Comparison of ENCODE assay signal across 8 mouse cellular contexts in the genomic region with DNA sequence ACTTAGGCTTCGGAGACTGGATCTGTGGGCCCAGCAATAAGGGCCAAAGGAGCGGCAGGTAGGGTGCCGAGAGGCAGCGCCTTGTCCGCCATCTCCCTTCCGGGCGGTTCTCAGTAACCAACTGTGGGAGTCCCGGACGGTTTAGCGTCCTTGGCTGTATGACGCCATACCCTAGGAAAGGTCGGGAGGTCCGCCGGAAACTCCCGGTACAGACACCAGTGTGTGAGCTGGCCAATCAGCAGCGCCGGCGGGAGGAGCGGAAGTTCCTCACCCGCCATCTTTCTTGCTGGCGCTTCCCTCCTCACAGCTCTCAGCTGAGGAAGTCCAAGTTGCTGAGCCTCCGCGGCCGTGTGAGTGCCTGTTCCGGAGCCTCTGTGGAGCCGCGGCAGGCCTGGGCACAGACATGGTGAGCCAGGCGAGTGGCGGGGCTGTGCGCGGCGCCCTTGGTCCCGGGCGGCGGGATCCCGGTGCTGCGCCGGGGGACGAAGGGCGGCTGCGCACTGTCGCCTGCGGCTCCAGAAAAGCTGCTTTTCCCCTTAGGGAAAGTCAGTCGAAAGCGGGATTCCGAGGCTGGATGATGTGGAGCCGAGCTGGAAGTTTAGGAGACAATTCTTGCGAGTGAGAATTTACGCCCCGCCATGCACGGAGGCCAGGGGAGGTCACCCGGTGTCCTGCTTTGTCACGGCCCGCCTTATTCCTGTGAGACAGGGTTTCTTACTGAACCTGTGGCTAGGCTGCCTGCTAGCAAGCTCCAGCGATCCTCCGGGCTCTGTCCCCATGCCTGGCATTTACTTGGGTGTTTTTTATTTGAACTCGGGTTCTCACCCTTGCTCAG. TPM values are rescaled to one million over a fixed set of nuclear protein-coding genes. Genes with fewer than 3 reads are reported as not detected.
DNase-seq lines count a peak whose midpoint lies in the region; ATAC-seq and TF ChIP-seq lines count a peak whose summit lies in the region.

No protein-coding gene starts in this region.

- no peaks in the 10 kb centered on the region for H3K9me3 ChIP-seq in kidney, embryonic 14.5 days (ENCODE audit: control insufficient read depth, low read length)
- H3K9me3 ChIP-seq in limb, embryonic 15.5 days, result no peaks in the 10 kb centered on the region

- TF ChIP-seq CTCF in bone marrow macrophage, adult 2 months (IDR thresholded peaks at IDR 0.05; ENCODE audit: low read depth, low read length), result no peak
- no peak for TF ChIP-seq CTCF in embryonic fibroblast, embryonic 13.5 days (IDR thresholded peaks at IDR 0.05; ENCODE audit: borderline replicate concordance, insufficient read depth, low read length)

- peak overlapping the region; percentile 62 for H3K4me2 ChIP-seq in kidney, embryonic 14.5 days (replicated peaks; ENCODE audit: low read depth, low read length)
- H3K4me2 ChIP-seq in limb, embryonic 15.5 days, result peak overlapping the region; percentile 52

- WGBS in kidney, embryonic 14.5 days, result under 1% methylated on average over 57 of the region's 57 CpGs
- WGBS in limb, embryonic 15.5 days, result under 1% methylated on average over 54 of the region's 57 CpGs

- H3K4me1 ChIP-seq in bone marrow macrophage, adult 2 months (ENCODE audit: control insufficient read depth, insufficient read depth, low read length), result peaks cover 3% of the 10 kb centered on the region
- no peaks in the 10 kb centered on the region for H3K4me1 ChIP-seq in embryonic fibroblast, embryonic 13.5 days (ENCODE audit: control insufficient read depth, insufficient read depth, low read length)
- H3K4me1 ChIP-seq in kidney, embryonic 14.5 days (ENCODE audit: control insufficient read depth, insufficient read depth, low read length), result no peaks in the 10 kb centered on the region
- H3K4me1 ChIP-seq in limb, embryonic 15.5 days, result peaks cover 2% of the 10 kb centered on the region; the same call in 1 of the 2 replicates

- peak overlapping the region; percentile 78 for H3K4me3 ChIP-seq in bone marrow macrophage, adult 2 months (ENCODE audit: insufficient read depth, low read length)
- peak overlapping the region; percentile 65 for H3K4me3 ChIP-seq in embryonic fibroblast, embryonic 13.5 days (ENCODE audit: insufficient read depth, low read length)
- peak overlapping the region; percentile 72 for H3K4me3 ChIP-seq in kidney, embryonic 14.5 days (ENCODE audit: low read length)
- peak overlapping the region; percentile 72 for H3K4me3 ChIP-seq in limb, embryonic 15.5 days

- peak; percentile 94 for DNase-seq in A20 (ENCODE audit: low read depth, low spot score)
- DNase-seq in heart, adult 9 months (ENCODE audit: low spot score in 2 of 2), result peak; percentile 96 to 97
- peak; percentile 89 to 90 for DNase-seq in monocyte, adult 2 months (ENCODE audit: low read depth in 1 of 2, low spot score in 2 of 2)
- DNase-seq in spleen, postnatal 36 days (ENCODE audit: low spot score in 2 of 2), result peak; percentile 94 to 95

- no peaks in the 10 kb centered on the region for H3K27me3 ChIP-seq in kidney, embryonic 14.5 days (ENCODE audit: control insufficient read depth, insufficient read depth, low read length)
- H3K27me3 ChIP-seq in limb, embryonic 15.5 days, result no peaks in the 10 kb centered on the region

- no peaks in the 10 kb centered on the region; the same call in 1 of the 2 replicates for H3K36me3 ChIP-seq in kidney, embryonic 14.5 days (ENCODE audit: control insufficient read depth, insufficient read depth, low read length)
- H3K36me3 ChIP-seq in limb, embryonic 15.5 days, result peaks cover 4% of the 10 kb centered on the region; the same call in 1 of the 2 replicates

- H3K9ac ChIP-seq in kidney, embryonic 14.5 days (ENCODE audit: low read depth, low read length), result peak overlapping the region; percentile 88
- peak overlapping the region; percentile 81 for H3K9ac ChIP-seq in limb, embryonic 15.5 days

- no peak for TF ChIP-seq POLR2A in bone marrow macrophage, adult 2 months (IDR thresholded peaks at IDR 0.05; ENCODE audit: borderline replicate concordance, low read depth, low read length)
- peak; percentile 86 for TF ChIP-seq POLR2A in embryonic fibroblast, embryonic 13.5 days (IDR thresholded peaks at IDR 0.05; ENCODE audit: low read depth, low read length)

- peak overlapping the region; percentile 75 for H3K27ac ChIP-seq in bone marrow macrophage, adult 2 months (ENCODE audit: insufficient read depth, low read depth, low read length)
- peak overlapping the region; percentile 83 for H3K27ac ChIP-seq in embryonic fibroblast, embryonic 13.5 days (ENCODE audit: insufficient read depth, low read length)
- peak overlapping the region; percentile 98 for H3K27ac ChIP-seq in kidney, embryonic 14.5 days (ENCODE audit: low read depth, low read length)
- peak overlapping the region; percentile 99 for H3K27ac ChIP-seq in limb, embryonic 15.5 days

- peak; percentile 100 for ATAC-seq in kidney, embryonic 14.5 days (ENCODE audit: low FRiP score, low TSS enrichment)
- peak; percentile 99 for ATAC-seq in limb, embryonic 15.5 days (ENCODE audit: insufficient number of reproducible peaks, low FRiP score, low TSS enrichment, low read depth)

RNA-seq across cellular contexts. Expression of gene Zfp617, which starts 14.3 kb away (rescaled TPM):
- 14.4 and 17.5 TPM in 2 replicates for polyA plus RNA-seq in bone marrow macrophage, adult 2 months (2012; ENCODE audit: insufficient read depth, insufficient read length, missing spikeins)
- polyA plus RNA-seq in embryonic fibroblast, embryonic 13.5 days (2011; ENCODE audit: insufficient read length, low read depth, missing spikeins), result 25.2 and 26.4 TPM in 2 replicates
- 29.1 and 30.9 TPM in 2 replicates for polyA plus RNA-seq in kidney, embryonic 14.5 days (2014; fragmentation: Nextera tagmentation; extraction: Ambion mirVana)
- 19.8 and 21.1 TPM in 2 replicates for polyA plus RNA-seq in limb, embryonic 15.5 days (2015; fragmentation: Nextera tagmentation; extraction: Ambion mirVana)

RNA-seq across cellular contexts. Expression of gene Zfp882, which starts 14.4 kb away (rescaled TPM):
- polyA plus RNA-seq in bone marrow macrophage, adult 2 months (2012; ENCODE audit: insufficient read depth, insufficient read length, missing spikeins), result 1.1 and 1.2 TPM in 2 replicates
- 2.8 and 5.0 TPM in 2 replicates for polyA plus RNA-seq in embryonic fibroblast, embryonic 13.5 days (2011; ENCODE audit: insufficient read length, low read depth, missing spikeins)
- 4.8 and 10.5 TPM in 2 replicates for polyA plus RNA-seq in kidney, embryonic 14.5 days (2014; fragmentation: Nextera tagmentation; extraction: Ambion mirVana)
- 6.9 and 7.0 TPM in 2 replicates for polyA plus RNA-seq in limb, embryonic 15.5 days (2015; fragmentation: Nextera tagmentation; extraction: Ambion mirVana)

RNA-seq across cellular contexts. Expression of gene Zfp961, which starts 28.1 kb away (rescaled TPM):
- polyA plus RNA-seq in bone marrow macrophage, adult 2 months (2012; ENCODE audit: insufficient read depth, insufficient read length, missing spikeins), result 12.0 and 13.8 TPM in 2 replicates
- polyA plus RNA-seq in embryonic fibroblast, embryonic 13.5 days (2011; ENCODE audit: insufficient read length, low read depth, missing spikeins), result 11.1 and 12.5 TPM in 2 replicates
- 28.3 and 32.4 TPM in 2 replicates for polyA plus RNA-seq in kidney, embryonic 14.5 days (2014; fragmentation: Nextera tagmentation; extraction: Ambion mirVana)
- 14.4 and 16.9 TPM in 2 replicates for polyA plus RNA-seq in limb, embryonic 15.5 days (2015; fragmentation: Nextera tagmentation; extraction: Ambion mirVana)

RNA-seq across cellular contexts. Expression of gene Zfp709, which starts 41.0 kb away (rescaled TPM):
- 8.6 and 9.1 TPM in 2 replicates for polyA plus RNA-seq in bone marrow macrophage, adult 2 months (2012; ENCODE audit: insufficient read depth, insufficient read length, missing spikeins)
- 6.3 and 7.0 TPM in 2 replicates for polyA plus RNA-seq in embryonic fibroblast, embryonic 13.5 days (2011; ENCODE audit: insufficient read length, low read depth, missing spikeins)
- 6.9 and 7.7 TPM in 2 replicates for polyA plus RNA-seq in kidney, embryonic 14.5 days (2014; fragmentation: Nextera tagmentation; extraction: Ambion mirVana)
- polyA plus RNA-seq in limb, embryonic 15.5 days (2015; fragmentation: Nextera tagmentation; extraction: Ambion mirVana), result 6.0 and 6.9 TPM in 2 replicates

Comparison
In these comparisons a context has a peak if more than half of its experiments do, and no peak if none do; other contexts are left out.
1. Peak in every context shown above with its lines: DNase-seq, ATAC-seq, H3K4me3 ChIP-seq and H3K27ac ChIP-seq.